Mouse (Mus musculus) fibroblast of lung, adult 2 months (primary cell): ENCODE results near the gene Rcbtb2.

Source experiments
- DNase-seq: peaks from one replicate; pipeline ENCODE4 v3.0.0-alpha.2; 2011; ENCODE audit warnings: low read depth

Gene Rcbtb2

DNA sequence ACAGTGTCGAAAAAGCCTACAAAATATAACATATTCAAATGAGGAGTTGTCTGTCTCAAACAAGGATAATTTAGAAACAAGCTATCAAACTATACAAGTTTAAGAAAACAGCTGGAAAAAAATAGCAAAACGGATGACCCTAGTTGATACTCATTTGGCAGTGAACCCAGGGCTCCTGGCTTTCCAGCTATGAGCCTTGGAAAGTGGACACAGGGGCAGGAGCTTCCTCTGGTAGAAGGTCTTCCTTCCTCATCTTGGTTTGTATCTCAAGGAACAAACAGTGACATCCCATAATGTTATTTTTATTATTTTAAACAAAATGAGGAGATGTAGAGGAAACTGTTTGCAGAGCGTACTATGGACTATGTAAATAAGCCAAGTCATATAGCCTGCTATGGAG lies 25.3 kb downstream of the Rcbtb2 start:
- no peak for DNase-seq

DNA sequence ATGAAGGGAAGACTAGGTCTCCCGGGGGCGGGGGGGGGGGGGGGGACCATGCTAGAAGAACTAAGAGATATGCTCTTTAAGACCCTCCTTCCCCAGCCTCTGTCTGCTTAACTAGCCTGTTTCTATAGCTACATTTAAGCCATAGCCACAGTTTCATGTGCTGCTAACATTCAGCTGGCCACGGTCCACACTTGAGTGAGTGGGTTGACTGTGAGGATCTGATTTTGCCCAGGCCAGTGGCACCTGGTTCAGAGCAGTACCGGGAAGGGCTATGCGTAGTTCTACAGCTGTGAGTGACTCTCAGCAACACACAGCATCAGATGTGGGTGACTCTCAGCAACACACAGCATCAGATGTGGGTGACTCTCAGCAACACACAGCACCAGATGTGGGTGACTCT lies 38.5 kb downstream of the Rcbtb2 start:
- DNase-seq = no peak

DNA sequence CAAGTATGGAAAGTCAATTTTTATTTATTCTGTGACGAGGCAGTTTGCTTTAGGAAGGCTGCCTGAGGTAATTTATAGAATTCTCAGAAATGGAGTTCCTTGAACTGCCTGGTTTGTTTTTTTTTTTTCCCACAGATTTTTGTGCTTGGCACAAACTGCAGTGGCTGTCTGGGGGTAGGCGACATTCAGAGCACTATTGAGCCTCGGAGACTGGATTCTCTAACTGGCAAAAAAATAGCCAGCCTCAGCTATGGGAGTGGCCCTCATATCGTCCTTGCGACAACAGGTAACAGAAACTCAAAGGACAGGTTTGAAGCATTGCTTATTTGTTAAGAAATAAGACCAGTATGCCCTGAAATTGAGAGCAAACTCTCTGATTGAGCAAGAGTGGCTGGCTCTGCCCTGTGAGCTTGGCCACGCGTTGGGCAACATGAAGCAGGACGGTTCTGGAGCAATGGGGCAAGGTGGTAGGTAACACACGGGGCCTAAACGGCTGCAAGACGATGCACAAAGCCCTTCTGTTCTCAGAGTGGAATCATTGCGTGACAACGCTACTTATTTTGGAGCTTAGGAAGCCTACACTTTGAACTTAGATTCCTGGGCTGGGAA lies 39.5 kb downstream of the Rcbtb2 start:
- peak; percentile 45 for DNase-seq

DNA sequence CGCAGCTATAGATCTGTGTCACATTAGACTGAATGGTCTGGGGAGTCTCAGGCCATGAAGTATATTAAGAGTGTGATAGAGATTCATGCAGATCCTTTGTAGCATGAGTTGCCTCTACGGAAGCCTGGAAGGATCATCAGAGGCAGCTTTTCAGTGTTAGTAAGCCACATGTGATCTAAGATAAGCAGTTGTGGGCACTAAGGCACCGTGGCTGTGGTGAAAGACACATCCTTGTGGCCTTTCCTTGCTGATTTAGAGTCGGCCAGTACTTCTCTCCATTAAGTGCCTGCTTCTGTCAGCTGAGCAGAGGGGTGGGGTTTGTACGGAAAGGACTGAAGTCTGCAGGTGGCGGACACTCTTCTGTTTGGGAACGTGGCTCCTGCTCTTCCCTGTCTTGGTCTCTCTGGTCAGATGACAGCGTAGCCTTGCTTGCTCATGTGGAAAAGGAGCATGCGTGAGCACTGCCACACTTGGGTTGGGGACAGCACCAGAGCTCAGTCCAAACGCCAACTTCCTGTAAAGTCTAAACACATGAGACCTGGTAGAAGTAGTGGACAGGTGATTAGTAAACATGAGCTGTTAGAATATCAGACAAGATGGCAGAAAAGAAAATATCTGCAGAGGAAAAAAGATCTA lies 40.6 kb downstream of the Rcbtb2 start:
- no peak for DNase-seq

DNA sequence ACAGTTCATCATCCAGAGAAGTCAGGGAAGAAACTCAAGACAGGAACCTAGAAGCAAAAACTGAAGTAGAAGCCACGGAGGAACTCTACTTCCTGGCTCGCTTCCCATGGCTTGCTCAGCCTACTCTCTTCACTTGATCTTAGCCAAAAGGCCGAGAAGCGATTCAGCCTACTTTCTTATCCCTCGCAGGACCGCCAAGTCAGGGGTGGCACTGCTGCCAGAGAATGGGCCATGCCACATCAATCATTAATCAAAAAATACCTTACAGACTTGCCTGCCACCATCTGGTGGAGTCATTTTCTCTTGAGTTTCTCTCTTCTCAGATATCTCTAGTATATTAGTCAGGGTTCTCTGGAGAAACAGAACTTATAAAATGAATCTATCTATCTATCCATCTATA lies 42.3 kb downstream of the Rcbtb2 start:
- no peak for DNase-seq

DNA sequence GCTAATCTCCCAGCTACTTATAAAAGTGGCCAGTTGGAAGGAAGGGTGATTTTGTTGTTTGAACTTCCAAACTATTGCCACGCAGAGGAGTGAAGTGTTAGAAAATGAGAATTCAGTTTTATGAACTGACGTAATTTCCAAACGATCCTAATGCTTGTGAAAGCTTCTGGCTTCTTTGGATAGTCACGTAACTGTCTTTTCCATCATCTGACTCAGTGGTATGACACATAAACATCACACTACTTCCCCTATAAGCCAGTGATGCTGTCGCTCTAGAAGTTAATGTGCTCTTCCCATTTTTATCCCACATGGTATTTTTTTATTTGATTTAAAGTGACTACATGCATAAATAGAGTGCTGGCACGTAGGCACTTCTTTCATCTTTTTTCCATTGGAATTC lies 45.8 kb downstream of the Rcbtb2 start:
- DNase-seq = no peak

DNA sequence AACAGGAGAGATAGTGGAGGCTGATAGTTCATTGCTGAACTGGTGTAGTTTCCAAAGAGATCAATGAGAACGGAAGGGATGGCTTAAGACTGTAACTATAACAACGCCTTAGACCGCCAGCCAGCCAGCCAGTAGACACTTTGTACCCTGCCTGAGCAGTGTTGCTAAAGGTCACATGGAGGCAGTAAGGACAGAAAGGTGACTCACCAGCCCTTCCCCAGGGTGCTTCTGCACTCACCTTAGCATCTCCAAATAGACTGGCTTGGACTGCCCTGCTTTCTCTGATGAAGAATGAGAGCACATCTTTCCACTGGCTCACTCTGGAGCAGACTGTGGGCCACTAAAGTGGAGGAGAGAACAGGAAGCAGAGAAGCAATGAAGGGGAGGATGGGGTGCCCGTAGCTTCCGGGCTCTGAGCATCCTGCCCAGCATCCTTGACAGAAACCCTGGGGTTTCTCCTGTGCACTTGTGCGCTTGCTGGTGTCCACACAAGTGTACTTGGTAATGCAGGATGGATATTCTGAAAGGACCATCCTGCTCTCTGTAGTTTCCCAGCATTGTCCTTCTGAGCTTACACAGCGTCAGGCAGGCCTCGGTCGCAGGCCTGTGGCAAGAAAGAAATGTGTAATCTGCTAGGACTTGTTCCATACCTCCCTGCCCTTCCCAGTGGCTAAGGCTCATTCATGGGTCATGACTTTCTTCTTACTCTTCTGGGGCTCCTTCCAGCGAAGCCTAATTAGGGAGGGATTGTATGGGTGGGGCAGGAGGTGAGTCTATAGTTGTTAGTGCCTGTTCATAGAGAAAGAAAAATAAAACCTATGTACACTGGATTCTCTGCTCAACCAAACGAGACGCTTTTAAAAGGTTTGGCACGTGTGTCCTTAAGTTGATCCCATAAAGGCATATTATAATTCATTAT lies 47.3 kb downstream of the Rcbtb2 start:
- DNase-seq = no peak

DNA sequence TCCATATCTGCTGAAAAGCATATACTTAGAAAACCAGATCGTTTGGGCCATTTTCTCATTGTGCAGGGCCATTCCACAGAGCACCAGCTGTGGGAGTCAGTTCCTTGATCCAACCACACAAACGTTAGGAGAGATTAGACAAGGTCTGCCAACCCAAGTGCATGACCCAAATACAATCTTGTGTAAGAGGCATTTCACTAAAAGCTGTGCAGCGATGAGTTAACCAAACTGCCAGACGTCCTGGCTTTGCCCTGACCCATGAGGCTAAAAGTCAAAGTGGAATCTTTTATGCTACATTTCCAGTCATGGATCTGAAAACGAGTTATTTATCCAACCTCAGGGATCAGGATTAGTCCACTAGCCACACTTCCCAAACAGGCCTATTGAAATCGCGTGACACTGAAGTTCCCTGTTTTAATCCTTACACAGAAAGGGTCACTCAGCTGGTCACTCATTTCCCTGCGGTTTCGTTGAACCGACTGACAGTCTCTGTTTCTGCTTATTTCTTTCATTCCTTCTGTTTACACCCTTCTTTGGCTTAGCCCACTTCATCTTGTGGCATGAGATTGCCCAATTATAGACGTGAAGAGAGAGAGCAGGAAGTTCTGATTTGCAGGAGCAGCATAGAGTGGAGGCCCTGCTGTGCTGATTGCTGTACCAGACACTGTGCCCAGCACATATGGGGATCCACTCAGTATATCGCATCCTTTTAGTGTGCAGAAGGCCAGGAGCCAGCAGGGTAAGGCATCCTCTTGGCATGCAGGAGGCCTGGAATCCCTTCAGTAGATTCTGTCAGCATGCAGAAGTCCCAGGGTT lies 49.6 kb downstream of the Rcbtb2 start:
- DNase-seq = peak; percentile 50

DNA sequence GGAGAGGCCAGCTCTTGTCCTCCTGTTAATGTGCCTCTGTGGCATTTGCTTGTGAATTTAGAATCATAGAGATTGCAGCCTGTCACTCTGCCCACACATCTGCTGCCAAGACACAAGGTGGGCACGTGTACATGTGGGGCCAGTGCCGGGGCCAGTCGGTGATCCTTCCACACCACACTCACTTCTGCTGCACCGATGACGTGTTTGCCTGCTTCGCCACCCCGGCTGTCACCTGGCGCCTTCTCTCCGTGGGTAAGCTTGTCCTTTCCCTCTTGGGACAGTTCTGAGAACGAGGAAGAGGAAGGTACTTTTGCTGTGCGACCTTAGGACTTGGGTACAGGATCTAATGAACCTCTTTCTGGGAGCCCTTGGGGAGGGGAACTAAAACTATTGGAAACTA lies 50.8 kb downstream of the Rcbtb2 start:
- no peak for DNase-seq

DNA sequence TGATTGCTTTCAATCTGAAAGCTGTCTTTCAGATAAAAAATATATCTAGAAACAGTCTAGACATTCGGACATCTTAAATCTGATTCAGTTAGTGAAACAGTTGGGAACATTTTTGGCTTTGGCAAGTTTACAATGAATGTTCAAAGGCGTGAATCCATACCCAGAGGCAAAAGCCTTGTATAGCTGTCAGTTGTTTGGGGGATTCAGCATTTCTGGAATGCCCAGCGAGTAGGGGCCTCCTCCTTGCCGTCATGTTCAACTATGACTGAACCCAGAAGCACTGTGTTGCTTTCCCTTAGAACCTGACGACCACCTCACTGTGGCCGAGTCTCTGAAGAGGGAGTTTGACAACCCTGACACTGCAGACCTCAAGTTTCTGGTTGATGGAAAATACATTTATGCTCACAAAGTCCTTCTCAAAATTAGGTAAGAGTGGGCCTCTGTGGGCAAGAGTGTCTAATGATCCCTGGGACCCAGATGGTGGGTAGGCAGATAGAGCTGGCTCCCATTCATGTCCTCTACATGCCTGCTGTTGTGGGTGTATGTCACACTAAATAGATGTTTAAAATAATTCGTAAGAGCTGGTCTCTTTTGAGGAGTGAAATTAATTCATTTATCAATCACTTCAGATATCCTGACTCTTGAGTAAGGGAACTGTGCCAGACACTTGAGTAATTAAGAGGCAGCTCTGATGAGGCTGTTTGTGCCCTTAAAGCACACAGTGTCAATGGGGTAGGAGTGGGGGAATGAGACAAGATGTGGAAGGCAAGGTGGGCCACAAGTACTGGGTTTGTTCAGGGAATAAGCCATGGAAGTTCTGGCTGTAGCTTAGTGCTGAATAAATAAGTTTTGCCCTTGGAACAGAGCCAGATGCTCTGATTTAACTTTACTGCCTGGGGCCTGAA lies 51.5 kb downstream of the Rcbtb2 start:
- DNase-seq = no peak

DNA sequence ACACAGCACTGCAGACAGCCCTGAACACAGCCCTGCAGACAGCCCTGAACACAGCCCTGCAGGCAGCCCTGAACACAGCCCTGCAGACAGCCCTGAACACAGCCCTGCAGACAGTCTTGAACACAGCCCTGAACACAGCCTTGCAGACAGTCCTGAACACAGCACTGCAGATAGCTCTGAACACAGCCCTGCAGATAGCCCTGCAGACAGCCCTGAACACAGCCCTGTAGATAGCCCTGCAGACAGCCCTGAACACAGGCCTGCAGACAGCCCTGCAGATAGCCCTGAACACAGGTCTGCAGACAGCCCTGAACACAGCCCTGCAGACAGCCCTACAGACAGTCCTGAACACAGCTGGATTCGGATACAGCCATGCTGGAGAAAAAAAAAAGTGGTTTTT lies 52.2 kb downstream of the Rcbtb2 start:
- no peak for DNase-seq

DNA sequence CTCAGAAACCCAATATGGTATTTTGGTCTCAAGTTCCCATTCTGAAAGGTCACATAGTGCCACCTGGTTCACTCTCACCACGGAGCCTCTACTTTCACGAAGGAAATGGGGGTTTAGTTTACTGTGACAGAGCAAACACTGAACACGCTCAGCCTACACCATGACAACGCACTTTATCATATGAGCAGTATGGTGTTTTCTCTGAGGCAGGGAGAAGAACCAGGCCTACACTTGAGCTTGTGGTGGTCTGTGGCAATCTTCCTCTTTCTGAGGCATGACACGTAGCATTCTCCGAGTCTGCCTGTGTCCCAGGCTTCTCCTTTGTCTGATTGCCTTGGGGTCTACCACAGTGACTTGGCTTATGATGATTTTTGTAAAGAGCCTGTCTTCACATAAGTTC lies 53.0 kb downstream of the Rcbtb2 start:
- DNase-seq = no peak

DNA sequence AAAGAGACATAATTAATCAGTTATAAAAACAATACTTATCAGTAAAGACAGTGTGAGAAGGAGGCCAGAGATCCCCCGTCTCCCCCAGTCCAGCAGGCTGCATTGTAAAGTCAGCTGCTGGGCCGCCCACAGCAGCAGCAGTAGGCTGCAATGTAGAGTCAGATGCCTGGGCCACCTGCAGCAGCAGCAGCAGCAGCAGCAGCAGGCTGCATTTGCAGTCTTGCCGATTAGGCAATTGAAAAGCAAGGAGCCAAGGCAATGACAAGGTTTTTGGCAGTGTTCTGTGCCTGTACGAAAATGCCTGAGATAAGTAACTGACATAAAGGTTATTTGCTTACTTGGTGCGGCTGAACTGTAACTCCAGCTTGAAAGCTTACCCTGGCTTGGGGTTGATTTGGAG lies 53.4 kb downstream of the Rcbtb2 start:
- no peak for DNase-seq

DNA sequence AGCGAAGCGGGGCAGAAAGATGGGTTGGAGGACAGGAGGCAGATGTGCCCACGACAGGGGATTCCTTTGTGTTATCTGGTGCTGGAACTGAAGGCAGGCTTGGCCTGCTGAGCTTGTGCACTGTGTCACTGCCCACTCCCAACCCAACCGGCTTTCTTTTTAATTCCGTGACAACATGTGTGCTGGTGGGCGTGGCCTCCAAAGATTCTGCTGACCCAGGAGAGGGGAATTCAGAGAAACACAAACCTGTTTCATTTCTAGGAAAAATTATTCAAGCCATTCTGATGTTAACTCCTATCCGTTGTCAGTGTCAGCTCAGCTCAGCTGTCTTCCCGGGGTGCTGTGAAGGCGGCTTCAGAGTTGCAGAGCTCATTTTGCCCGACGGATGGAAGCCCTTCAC lies 55.1 kb downstream of the Rcbtb2 start:
- no peak for DNase-seq

DNA sequence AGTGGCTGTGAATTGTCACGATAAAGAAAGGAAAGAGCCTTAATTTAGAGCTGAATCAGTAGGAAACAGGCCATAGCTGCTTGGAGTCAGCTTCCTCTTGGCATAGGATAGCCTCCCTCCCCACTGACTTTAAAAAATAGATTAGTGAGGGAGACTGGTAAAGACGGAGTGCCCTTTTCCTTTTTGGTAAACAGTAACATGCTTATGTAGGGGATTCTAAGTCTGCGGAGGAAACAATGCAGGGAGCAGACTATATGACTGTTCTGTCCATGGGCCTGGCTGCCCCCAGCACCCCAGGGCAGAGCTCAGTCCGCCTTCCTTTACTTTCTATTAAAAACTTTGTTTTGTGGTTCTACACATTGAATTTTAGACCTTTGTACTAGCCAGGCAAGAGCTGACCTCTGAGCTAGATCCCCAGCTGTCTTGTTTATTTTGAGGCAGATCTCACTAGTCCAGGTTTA lies 56.4 kb downstream of the Rcbtb2 start:
- DNase-seq = no peak

DNA sequence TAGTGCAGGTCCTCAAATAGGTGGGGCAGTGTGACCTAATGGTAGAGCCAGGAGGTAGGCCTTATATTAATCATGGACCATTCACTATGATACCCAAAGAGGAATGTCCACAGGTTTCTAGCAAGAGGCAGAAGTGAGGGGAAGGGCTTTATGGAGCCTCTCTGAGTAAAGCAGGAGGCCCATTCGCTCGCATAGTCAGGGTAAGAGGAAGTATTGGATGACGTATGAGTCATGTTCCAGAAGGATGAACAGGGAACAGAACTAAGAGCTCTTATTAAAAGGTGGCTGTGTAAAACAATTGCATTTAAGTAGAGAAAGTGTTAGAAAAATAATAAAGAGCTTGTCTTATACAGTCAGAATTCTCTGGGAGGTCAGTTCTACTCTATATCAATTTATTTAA lies 57.8 kb downstream of the Rcbtb2 start:
- DNase-seq = no peak

DNA sequence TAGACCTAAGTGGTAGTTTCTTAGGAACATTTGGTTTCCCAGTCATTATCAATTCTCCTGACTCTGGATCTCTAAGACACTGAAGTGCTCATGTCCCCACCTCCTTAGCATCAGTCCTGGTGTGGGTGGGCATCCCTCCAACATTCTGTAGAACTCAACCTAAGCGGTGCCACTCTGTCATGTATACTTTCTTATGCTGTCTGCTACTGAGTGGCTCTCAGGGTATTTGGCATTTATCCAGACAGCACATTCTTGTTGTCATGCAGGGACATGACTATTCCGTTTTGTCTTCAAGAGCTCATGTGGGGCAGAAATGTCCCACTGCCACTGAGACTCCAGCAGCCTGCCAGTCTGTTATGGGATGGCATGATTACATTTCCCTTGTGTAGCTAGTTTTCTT lies 58.3 kb downstream of the Rcbtb2 start:
- no peak for DNase-seq

DNA sequence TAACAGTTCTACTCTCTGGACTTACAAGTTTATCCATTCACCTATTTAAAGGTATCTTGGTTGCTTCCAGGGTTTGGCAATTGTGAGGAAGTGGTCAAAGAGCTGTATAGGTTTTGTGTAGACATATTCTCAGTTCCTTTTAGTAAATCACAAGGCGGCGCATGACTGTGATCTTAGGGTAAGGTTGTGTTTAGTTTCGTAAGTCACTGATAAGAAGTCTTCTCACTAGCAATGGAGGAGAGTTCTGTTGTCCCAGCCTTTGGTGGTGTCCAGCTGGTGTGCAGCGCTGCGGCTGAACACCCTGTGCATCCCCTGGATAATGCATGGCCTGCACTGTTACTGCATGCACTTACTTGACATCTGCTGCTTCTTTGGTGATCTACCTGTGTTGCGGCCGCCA lies 64.0 kb downstream of the Rcbtb2 start:
- DNase-seq = no peak

DNA sequence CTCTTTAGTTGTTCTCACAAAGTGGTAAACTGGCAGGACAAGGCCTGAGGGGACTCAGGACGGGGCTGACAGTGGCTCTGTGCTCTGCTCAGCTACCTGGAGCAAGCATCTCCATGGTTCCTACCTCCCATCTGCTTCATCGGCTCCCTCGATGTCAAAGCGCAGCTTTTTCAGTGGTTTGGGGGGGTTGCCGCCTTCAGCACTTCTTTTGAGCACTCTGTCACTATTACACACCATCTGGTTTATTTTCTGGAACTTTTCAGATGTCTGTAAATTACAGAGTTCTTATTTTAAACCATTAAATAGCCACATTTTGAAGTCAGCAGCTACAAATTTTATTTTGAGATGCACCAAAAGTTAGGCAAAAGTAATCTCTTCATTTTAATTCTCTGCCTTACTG lies 76.2 kb downstream of the Rcbtb2 start:
- no peak for DNase-seq

DNA sequence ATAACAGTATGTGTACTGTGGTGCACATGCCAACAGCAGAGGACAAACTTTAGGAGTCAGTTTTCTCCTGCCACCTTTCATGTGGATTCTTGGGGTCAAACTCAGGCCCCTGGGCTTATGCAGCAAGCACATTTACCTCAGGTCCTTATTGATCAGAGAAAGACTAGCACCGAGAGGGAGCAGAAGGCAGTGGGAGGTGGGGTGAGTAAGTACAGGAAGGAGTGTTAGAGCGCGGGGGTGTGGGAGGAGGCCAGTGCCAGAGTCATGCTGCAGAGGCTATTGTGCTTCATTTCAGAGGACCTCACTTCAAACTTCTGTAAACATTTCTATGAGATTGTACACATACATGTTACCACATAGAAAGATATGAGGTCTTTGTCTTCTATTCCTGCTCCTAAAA lies 78.6 kb downstream of the Rcbtb2 start:
- no peak for DNase-seq

DNA sequence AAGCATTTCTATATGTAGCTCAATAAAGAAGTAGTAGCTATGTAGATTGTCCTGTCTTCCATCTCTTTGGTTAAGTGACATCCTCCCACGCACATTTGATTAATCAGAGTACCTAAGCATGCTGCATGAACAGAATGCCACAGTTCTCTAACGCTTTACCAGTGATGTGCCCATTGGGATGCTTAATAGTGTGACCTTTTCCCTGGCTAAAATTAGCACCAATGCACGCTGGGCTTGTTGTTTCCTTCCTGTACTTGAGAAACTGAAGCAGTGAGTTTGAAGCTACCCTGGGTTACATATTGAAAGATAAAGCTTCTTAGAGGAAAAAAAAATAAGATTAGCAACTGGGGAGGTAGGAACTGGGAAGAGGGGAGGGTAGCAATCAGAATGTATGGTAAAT lies 81.2 kb downstream of the Rcbtb2 start:
- no peak for DNase-seq
